Mouse (Mus musculus): Measurements from ENCODE around the gene Lrrc25. TPM values are rescaled to one million over a fixed set of nuclear protein-coding genes. Genes with fewer than 3 reads are reported as not detected.

Gene Lrrc25
- polyA plus RNA-seq, 1 experiment: 0.33 TPM

DNA sequence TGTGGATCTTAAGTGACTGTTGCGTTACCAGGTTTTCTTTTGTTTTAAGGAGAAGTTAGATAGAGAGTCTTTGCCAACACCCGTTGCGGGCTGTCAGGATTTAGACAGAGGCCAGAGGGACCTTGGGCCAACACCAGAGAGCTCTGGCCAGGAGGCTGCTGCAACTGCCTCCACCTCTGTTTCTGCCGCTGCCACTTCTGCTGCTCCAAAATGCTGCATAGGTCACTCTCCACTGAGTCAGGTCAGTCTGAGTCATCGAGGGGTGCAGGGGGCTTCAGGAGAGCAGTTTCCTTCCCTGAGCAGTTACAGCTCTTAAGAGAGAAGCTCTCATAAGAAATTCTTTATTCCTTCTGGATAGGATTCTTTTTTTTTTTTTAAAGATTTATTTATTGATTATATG lies 11.1 kb downstream of the Lrrc25 start:
- Histone ChIP-seq H3K27me3 (ENCODE audit: control insufficient read depth, insufficient read depth, low read length) (no peaks in the 10 kb centered on the region), H3K4me1 (ENCODE audit: control insufficient read depth, insufficient read depth, low read length) (no peaks in the 10 kb centered on the region), H3K27ac (ENCODE audit: insufficient read depth, low read length) (no peak overlapping the region), H3K4me3 (replicated peaks; ENCODE audit: insufficient read depth, low read depth, low read length) (no peak overlapping the region)
- DNase-seq: no peak
- 52% methylated on average over 5 of the region's 5 CpGs for WGBS
- TF ChIP-seq POLR2A (IDR thresholded peaks at IDR 0.05; ENCODE audit: borderline replicate concordance, insufficient read depth, low read length) (no peak), CTCF (IDR thresholded peaks at IDR 0.05; ENCODE audit: borderline replicate concordance, insufficient read depth, low read depth, low read length) (no peak)

DNA sequence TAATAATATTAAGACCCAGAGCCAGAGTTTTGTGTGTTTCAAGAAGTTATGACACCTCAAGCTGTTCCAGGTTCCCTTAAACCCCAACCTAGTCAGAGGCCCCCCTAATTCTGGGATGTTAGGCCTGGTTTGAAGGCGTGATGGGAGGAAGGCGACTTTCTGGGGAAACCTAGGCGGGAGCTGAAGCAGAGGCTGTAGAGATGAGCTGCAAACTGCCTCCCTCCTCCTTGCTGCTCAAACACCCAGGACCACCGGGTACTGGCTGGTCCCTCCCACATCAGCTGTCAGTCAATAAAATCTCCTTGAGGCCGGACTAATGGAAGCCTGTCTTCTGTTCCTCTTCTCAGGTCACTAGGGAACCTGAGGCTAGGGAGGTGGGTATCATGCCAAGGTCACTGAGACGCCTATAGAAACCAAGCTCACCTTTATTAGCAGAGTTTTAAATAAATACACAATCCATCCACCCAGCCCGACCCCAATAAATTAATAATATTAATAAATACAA lies 13.1 kb downstream of the Lrrc25 start:
- no peak overlapping the region for H3K4me3 ChIP-seq (replicated peaks; ENCODE audit: insufficient read depth, low read depth, low read length)
- H3K27me3 ChIP-seq (ENCODE audit: control insufficient read depth, insufficient read depth, low read length): no peaks in the 10 kb centered on the region
- DNase-seq: no peak
- TF ChIP-seq POLR2A (IDR thresholded peaks at IDR 0.05; ENCODE audit: borderline replicate concordance, insufficient read depth, low read length) (no peak), CTCF (IDR thresholded peaks at IDR 0.05; ENCODE audit: borderline replicate concordance, insufficient read depth, low read depth, low read length) (no peak)
- WGBS: 59% methylated on average over 7 of the region's 7 CpGs
- no peak overlapping the region for H3K27ac ChIP-seq (ENCODE audit: insufficient read depth, low read length)
- H3K4me1 ChIP-seq (ENCODE audit: control insufficient read depth, insufficient read depth, low read length): no peaks in the 10 kb centered on the region

DNA sequence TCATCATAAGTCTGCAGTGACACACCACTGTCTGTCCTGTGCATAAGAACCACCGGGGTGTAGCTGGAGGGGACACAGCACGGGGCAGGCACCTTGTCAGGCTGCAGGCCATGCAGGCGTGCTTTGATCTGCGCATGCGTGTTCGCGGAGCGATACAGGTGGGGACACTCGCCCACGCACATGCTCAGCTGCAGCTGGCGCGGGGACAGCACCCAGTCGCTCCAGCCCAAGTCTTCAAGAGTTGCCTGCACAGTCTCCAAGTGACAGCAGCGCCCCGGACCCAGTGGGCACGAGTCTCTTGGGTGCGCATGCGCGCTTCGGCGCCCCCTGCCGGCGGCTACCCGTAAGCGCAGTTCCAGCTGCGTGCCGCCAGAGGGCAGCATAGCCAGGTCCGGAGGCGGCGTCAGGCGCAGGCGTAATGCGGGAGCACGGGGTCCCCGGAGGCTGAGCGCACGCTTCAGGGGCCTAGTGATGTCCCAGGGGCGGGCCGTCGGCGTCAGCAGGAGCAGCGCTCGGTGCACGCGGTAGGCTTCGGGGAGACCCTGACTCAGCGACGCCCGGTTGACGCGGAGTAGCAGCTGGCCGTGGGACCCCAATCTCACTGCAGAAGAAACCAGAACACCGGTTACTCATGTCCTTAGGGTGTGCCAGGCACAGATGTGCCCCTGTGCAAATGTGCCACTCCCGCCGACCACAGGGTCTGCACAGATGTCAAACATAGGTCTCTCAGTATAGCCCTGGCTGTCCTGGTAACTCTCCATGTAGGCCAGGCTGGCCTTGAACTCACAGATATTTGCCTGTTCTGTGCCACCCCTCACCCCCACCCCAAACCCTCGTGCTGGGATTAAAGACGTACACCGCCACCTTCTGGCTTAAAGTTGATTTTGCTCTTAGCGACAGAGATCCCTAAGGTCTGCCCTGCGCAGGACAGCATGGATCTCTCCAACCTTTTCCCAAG lies 13.9 kb downstream of the Lrrc25 start:
- peak; percentile 88 to 96 for DNase-seq
- TF ChIP-seq POLR2A (IDR thresholded peaks at IDR 0.05; ENCODE audit: borderline replicate concordance, insufficient read depth, low read length) (peak; percentile 65), CTCF (IDR thresholded peaks at IDR 0.05; ENCODE audit: borderline replicate concordance, insufficient read depth, low read depth, low read length) (peak; percentile 100)
- Histone ChIP-seq H3K27me3 (ENCODE audit: control insufficient read depth, insufficient read depth, low read length) (no peaks in the 10 kb centered on the region), H3K4me1 (ENCODE audit: control insufficient read depth, insufficient read depth, low read length) (no peaks in the 10 kb centered on the region), H3K27ac (ENCODE audit: insufficient read depth, low read length) (peak overlapping the region; percentile 52), H3K4me3 (replicated peaks; ENCODE audit: insufficient read depth, low read depth, low read length) (peak overlapping the region; percentile 65)
- 1% methylated on average over 60 of the region's 60 CpGs for WGBS

DNA sequence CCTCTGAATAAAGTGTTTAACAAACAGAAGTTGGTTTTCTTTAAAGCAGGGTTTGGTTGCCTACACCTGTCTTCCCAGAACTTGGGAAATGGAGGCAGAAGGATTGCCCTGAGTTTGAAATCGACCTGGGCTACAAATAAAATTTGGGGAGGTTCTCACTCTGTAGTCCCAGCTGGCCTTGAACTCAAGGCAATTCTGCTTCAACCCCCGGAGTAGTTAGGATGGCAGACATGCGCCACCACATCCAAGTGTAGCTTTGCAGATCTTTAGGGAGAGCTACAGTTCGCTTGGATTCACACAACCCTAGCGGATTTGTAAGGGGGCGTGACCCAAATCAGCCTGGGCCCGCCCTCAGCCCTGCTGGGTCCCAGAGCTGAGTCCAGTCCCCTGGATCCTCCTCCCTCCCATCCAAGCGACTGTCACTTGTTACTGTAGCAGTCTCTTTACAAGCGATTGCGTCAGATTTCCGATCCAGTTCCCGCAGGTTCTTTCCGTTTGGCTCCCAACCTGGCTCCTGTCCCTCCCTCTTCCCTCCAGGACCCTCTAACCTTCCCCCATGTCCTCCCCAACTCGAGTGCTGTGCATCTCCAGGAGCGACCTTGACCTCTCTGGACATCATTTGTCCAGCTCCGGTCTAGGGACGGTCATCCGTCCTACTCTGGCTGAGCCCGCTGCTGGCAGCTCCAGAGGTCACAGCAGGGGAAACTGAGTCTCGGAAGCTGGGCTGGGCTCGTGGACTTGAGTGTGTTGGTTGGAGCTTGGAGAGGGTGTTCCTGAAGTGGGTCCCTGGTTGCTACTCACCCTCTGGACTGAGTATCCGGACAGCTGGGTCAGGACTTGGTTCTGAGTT lies 14.8 kb downstream of the Lrrc25 start:
- H3K4me3 ChIP-seq (replicated peaks; ENCODE audit: insufficient read depth, low read depth, low read length): no peak overlapping the region
- TF ChIP-seq POLR2A (IDR thresholded peaks at IDR 0.05; ENCODE audit: borderline replicate concordance, insufficient read depth, low read length): no peak
- no peak for TF ChIP-seq CTCF (IDR thresholded peaks at IDR 0.05; ENCODE audit: borderline replicate concordance, insufficient read depth, low read depth, low read length)
- no peaks in the 10 kb centered on the region for H3K4me1 ChIP-seq (ENCODE audit: control insufficient read depth, insufficient read depth, low read length)
- 19% methylated on average over 22 of the region's 22 CpGs for WGBS
- H3K27ac ChIP-seq (ENCODE audit: insufficient read depth, low read length): no peak overlapping the region
- no peaks in the 10 kb centered on the region for H3K27me3 ChIP-seq (ENCODE audit: control insufficient read depth, insufficient read depth, low read length)
- DNase-seq: no peak

DNA sequence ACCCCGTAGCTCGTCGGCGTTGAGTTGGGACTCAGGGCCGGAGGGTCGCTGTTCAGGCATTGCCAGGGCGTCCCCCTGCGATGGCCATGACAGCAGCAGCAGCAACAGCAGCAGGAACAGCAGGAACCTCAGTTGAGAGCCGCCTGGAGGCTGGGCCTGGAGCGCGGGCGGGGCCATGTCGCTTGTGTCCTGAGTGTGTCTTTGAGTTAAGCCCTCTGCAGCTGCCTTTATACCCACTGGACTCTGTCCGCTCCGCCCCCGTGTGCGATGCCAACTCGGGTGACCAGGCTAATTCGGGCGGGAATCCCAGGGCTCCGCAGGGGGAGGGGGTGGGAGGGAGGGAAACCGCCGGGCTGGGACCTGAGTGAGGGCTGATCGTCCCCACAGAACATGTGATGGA lies 15.5 kb downstream of the Lrrc25 start:
- 5% methylated on average over 23 of the region's 24 CpGs for WGBS
- no peaks in the 10 kb centered on the region for H3K4me1 ChIP-seq (ENCODE audit: control insufficient read depth, insufficient read depth, low read length)
- DNase-seq: no peak
- no peaks in the 10 kb centered on the region for H3K27me3 ChIP-seq (ENCODE audit: control insufficient read depth, insufficient read depth, low read length)
- no peak overlapping the region for H3K4me3 ChIP-seq (replicated peaks; ENCODE audit: insufficient read depth, low read depth, low read length)
- H3K27ac ChIP-seq (ENCODE audit: insufficient read depth, low read length): no peak overlapping the region
- no peak for TF ChIP-seq POLR2A (IDR thresholded peaks at IDR 0.05; ENCODE audit: borderline replicate concordance, insufficient read depth, low read length)
- no peak for TF ChIP-seq CTCF (IDR thresholded peaks at IDR 0.05; ENCODE audit: borderline replicate concordance, insufficient read depth, low read depth, low read length)

DNA sequence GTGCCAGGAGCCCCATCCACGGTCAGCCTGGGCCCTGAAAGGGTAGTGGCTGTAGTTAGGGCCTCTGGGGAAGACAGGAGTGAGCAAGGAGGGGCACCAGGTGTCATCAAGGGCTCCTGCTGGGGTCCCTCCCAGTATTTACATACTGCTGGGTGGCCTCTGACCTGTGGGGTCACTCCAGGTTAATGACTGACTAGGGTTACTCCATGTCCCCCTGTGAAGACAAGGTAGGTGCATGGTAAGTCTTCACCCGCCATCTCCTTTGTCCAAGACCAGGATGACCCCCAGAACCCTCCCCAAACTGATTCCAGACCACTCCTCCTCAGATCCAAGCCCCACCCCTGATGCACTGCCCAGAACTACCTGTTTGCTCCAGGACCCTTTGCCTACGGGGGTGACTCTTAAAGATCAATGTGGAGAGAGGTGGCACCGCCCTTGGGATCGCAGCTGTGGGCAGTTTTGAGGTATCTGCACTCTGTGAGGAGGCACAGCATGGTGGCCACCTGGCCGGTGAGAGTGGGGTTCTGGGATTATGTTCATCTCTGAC lies 16.5 kb downstream of the Lrrc25 start, which contains the start of gene Gdf15:
TSS of gene Gdf15 (minus strand) at position 111 of the 547 bp plus-strand sequence.
- no peak within 1 kb of the TSS for H3K27ac ChIP-seq (ENCODE audit: insufficient read depth, low read length)
- H3K27me3 ChIP-seq (ENCODE audit: control insufficient read depth, insufficient read depth, low read length): no peaks in the 10 kb centered on the region
- 84% methylated on average over 6 of the region's 6 CpGs for WGBS
- no peak within 1 kb of the TSS for H3K4me3 ChIP-seq (replicated peaks; ENCODE audit: insufficient read depth, low read depth, low read length)
- TF ChIP-seq CTCF (IDR thresholded peaks at IDR 0.05; ENCODE audit: borderline replicate concordance, insufficient read depth, low read depth, low read length) (no peak), POLR2A (IDR thresholded peaks at IDR 0.05; ENCODE audit: borderline replicate concordance, insufficient read depth, low read length) (no peak)
- no peak for DNase-seq
- no peaks in the 10 kb centered on the region for H3K4me1 ChIP-seq (ENCODE audit: control insufficient read depth, insufficient read depth, low read length)

DNA sequence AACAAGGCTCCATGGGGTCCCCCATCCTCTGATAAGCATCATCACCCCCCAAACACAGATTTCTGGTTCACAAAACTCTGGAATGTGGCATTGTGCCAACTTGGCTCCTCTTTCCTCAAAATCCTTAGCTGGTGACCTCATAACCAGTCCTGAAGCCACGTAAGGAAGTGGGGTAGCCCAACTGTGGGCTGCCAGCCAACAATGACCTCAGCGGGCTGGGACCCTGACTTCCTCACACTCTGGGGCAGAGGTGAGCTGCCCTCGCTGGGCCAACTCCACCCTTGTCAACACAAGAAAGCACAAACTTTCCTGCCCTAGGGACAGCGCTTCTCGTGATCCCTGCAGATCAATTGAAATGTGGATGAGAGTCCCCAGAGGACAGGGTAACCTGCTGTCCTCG lies 18.1 kb downstream of the Lrrc25 start:
- DNase-seq: no peak
- Histone ChIP-seq H3K27me3 (ENCODE audit: control insufficient read depth, insufficient read depth, low read length) (no peaks in the 10 kb centered on the region), H3K4me3 (replicated peaks; ENCODE audit: insufficient read depth, low read depth, low read length) (no peak overlapping the region), H3K27ac (ENCODE audit: insufficient read depth, low read length) (no peak overlapping the region), H3K4me1 (ENCODE audit: control insufficient read depth, insufficient read depth, low read length) (no peaks in the 10 kb centered on the region)
- TF ChIP-seq POLR2A (IDR thresholded peaks at IDR 0.05; ENCODE audit: borderline replicate concordance, insufficient read depth, low read length) (no peak), CTCF (IDR thresholded peaks at IDR 0.05; ENCODE audit: borderline replicate concordance, insufficient read depth, low read depth, low read length) (no peak)
- 43% methylated on average over 6 of the region's 6 CpGs for WGBS
